Mouse (Mus musculus) forebrain, embryonic 16.5 days (tissue): ENCODE data around the gene Cux2. TPM values are rescaled to one million over a fixed set of nuclear protein-coding genes. Genes with fewer than 3 reads are reported as not detected.
A peak's percentile ranks its signal among the peaks of the same experiment; 100 is the strongest.

Source experiments
- ATAC-seq: fragments of 200-750 bp; cut with Nextera tagmentation; 2 replicates; pipeline ENCODE4 v1.8.0; 2017; ENCODE audit warnings: mild to moderate bottlenecking, moderate library complexity
- H3K27ac ChIP-seq: fragments of 300-500 bp; sonication (generic); 2 replicates; pipeline ENCODE4 v1.5.1; 2014; ENCODE audit warnings: low read length, control low read depth
- H3K27me3 ChIP-seq: fragments of 300-500 bp; sonication (generic); replicated peaks from 2 replicates; pipeline ENCODE4 v1.6.1; 2014; ENCODE audit warnings: low read length; ENCODE audit not compliant: control insufficient read depth, insufficient read depth
- H3K36me3 ChIP-seq: fragments of 300-500 bp; sonication (generic); 2 replicates; pipeline ENCODE4 v1.6.1; 2014; ENCODE audit not compliant: control insufficient read depth, insufficient read depth
- H3K4me1 ChIP-seq: fragments of 300-500 bp; sonication (generic); replicated peaks from 2 replicates; pipeline ENCODE4 v1.6.1; 2014; ENCODE audit warnings: low read length; ENCODE audit not compliant: control insufficient read depth, insufficient read depth
- H3K4me2 ChIP-seq: fragments of 300-500 bp; sonication (generic); 2 replicates; pipeline ENCODE4 v1.6.1; 2014; ENCODE audit warnings: mild to moderate bottlenecking, low read length, control low read depth
- H3K4me3 ChIP-seq: fragments of 300-500 bp; sonication (generic); replicated peaks from 2 replicates; pipeline ENCODE4 v1.5.1; 2014; ENCODE audit warnings: mild to moderate bottlenecking, low read length, control low read depth
- H3K9ac ChIP-seq: fragments of 300-500 bp; sonication (generic); replicated peaks from 2 replicates; pipeline ENCODE4 v1.6.1; 2014; ENCODE audit warnings: low read depth, low read length, control low read depth
- H3K9me3 ChIP-seq: fragments of 300-500 bp; sonication (generic); 2 replicates; pipeline ENCODE4 v1.6.1; 2016; ENCODE audit warnings: low read length; ENCODE audit not compliant: control insufficient read depth
- WGBS: fragments of 180-500 bp; shearing (Covaris S2); extraction: QIAGEN DNeasy Blood & Tissue Kit; methylation state at CpG from one replicate; pipeline ENCODE4 v1.1.7; 2014; 5-methylcytosine and 5-hydroxymethylcytosine counted together
- polyA plus RNA-seq: library from polyadenylated mRNA; unstranded; fragments of >200 nt; fragmentation: Nextera tagmentation; extraction: Ambion mirVana; gene quantifications from 2 replicates; pipeline ENCODE4 v1.2.1, GENCODE M21; 2015

Gene Cux2
- polyA plus RNA-seq, 1 experiment from 2014 or later, result 32.0 TPM

- H3K27ac ChIP-seq, result no peak overlapping the region
- ATAC-seq, result no peak
- WGBS, result 61% methylated on average over 10 of the region's 10 CpGs
- no peaks in the 10 kb centered on the region for H3K36me3 ChIP-seq
- no peak overlapping the region for H3K4me3 ChIP-seq
- peaks cover 31% of the 10 kb centered on the region for H3K4me1 ChIP-seq
- H3K9me3 ChIP-seq, result no peaks in the 10 kb centered on the region
- no peak overlapping the region for H3K4me2 ChIP-seq
- no peak overlapping the region for H3K9ac ChIP-seq
- H3K27me3 ChIP-seq, result no peaks in the 10 kb centered on the region
Observed at GRCm38 (mm10) chr5:121998981-121999795, 50.7 kb downstream of the Cux2 start.

DNA sequence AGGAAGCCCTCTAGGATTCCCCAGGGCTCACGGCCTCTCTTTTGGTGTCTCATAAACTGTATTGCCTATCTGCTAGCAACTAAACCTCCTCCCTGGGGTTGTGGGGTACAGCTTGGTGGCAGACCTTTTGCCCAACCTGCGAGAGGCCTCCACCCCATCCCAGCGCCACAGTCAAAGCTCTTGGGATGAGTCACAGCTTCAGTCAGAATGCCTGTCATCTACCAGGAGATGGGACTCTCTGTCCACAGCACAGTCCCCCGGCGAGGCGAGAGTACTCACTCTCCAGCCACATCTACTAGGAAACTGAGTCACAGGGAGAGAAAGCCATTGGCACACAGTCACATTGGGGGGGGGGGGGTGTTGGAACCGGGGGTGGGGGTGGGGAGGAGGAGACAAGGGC is 51.6 kb downstream of the Cux2 start:
- Histone ChIP-seq H3K9me3 (no peaks in the 10 kb centered on the region), H3K36me3 (no peaks in the 10 kb centered on the region), H3K27me3 (no peaks in the 10 kb centered on the region), H3K9ac (no peak overlapping the region), H3K27ac (no peak overlapping the region), H3K4me3 (no peak overlapping the region), H3K4me1 (peaks cover 25% of the 10 kb centered on the region), H3K4me2 (no peak overlapping the region)
- ATAC-seq, result no peak
- WGBS, result 95% methylated on average over 6 of the region's 7 CpGs

GRCm38 (mm10) chr5:121996701-121997100 is 53.2 kb downstream of the Cux2 start:
- peaks cover 22% of the 10 kb centered on the region for H3K4me1 ChIP-seq
- H3K4me3 ChIP-seq, result no peak overlapping the region
- H3K9me3 ChIP-seq, result no peaks in the 10 kb centered on the region
- no peak for ATAC-seq
- no peak overlapping the region for H3K9ac ChIP-seq
- H3K27me3 ChIP-seq, result no peaks in the 10 kb centered on the region
- H3K4me2 ChIP-seq, result no peak overlapping the region
- no peaks in the 10 kb centered on the region for H3K36me3 ChIP-seq
- no peak overlapping the region for H3K27ac ChIP-seq
- WGBS, result 79% methylated on average over 6 of the region's 6 CpGs

- Histone ChIP-seq H3K9me3 (no peaks in the 10 kb centered on the region), H3K36me3 (no peaks in the 10 kb centered on the region), H3K4me1 (peaks cover 14% of the 10 kb centered on the region), H3K27ac (no peak overlapping the region), H3K4me3 (no peak overlapping the region), H3K27me3 (no peaks in the 10 kb centered on the region), H3K4me2 (no peak overlapping the region), H3K9ac (no peak overlapping the region)
- no peak for ATAC-seq
- WGBS, result 38% methylated on average over 12 of the region's 12 CpGs
Observed at GRCm38 (mm10) chr5:121994808-121995207, 55.1 kb downstream of the Cux2 start.

- no peak overlapping the region for H3K9ac ChIP-seq
- no peaks in the 10 kb centered on the region for H3K27me3 ChIP-seq
- no peak overlapping the region for H3K4me2 ChIP-seq
- H3K4me3 ChIP-seq, result no peak overlapping the region
- no peak for ATAC-seq
- H3K4me1 ChIP-seq, result peaks cover 11% of the 10 kb centered on the region; the same call in 1 of the 2 replicates
- H3K36me3 ChIP-seq, result no peaks in the 10 kb centered on the region
- H3K27ac ChIP-seq, result no peak overlapping the region
- 56% methylated on average over 6 of the region's 6 CpGs for WGBS
- no peaks in the 10 kb centered on the region for H3K9me3 ChIP-seq
Observed at GRCm38 (mm10) chr5:121991914-121992313, 58.0 kb downstream of the Cux2 start.

- no peak for ATAC-seq
- H3K27ac ChIP-seq, result no peak overlapping the region
- 61% methylated on average over 9 of the region's 9 CpGs for WGBS
Observed at GRCm38 (mm10) chr5:121985855-121986254, 64.0 kb downstream of the Cux2 start.

DNA sequence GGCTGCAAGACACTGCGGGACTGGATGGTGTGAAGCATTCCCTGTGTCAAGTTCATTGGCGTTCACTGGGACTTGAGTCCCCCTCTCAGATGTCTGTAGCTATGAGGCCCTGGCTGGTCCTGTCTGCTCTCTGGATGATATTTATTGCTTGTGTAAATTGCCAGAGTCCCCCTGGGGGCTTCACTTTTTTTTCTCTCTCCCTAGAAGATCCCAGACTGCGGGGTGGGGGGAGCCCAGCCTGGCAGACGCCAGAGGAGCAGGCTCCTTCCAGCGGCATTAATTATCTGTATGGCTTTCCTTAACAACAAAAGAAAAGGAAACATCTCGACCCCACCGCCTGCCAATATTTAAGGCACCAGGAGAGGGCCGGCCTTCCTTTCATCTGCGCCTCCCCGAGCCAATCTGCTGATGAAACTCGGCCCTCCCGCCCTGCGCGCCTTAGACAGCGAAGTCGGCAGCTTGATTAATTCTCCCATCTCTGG is 68.2 kb downstream of the Cux2 start:
- peak; percentile 79 for ATAC-seq
- 8% methylated on average over 16 of the region's 16 CpGs for WGBS
- H3K27ac ChIP-seq, result peak overlapping the region; percentile 38
- no peak overlapping the region for H3K4me3 ChIP-seq
- H3K27me3 ChIP-seq, result no peaks in the 10 kb centered on the region
- H3K9me3 ChIP-seq, result no peaks in the 10 kb centered on the region
- peaks cover 18% of the 10 kb centered on the region for H3K4me1 ChIP-seq
- H3K4me2 ChIP-seq, result no peak overlapping the region
- no peak overlapping the region for H3K9ac ChIP-seq
- no peaks in the 10 kb centered on the region for H3K36me3 ChIP-seq

More at GRCm38 (mm10) chr5:121985855-121986254, 64.0 kb downstream of the Cux2 start:
- no peaks in the 10 kb centered on the region for H3K9me3 ChIP-seq
- H3K4me1 ChIP-seq, result peaks cover 13% of the 10 kb centered on the region
- no peaks in the 10 kb centered on the region for H3K27me3 ChIP-seq
- H3K36me3 ChIP-seq, result no peaks in the 10 kb centered on the region
- H3K4me3 ChIP-seq, result no peak overlapping the region
- no peak overlapping the region for H3K4me2 ChIP-seq
- no peak overlapping the region for H3K9ac ChIP-seq

- no peaks in the 10 kb centered on the region for H3K9me3 ChIP-seq
- H3K36me3 ChIP-seq, result no peaks in the 10 kb centered on the region
- WGBS, result 41% methylated on average over 11 of the region's 12 CpGs
- H3K9ac ChIP-seq, result no peak overlapping the region
- peak; percentile 36 for ATAC-seq
- H3K4me2 ChIP-seq, result no peak overlapping the region
- H3K4me3 ChIP-seq, result no peak overlapping the region
- H3K27ac ChIP-seq, result peak overlapping the region; percentile 60
- H3K27me3 ChIP-seq, result no peaks in the 10 kb centered on the region
- peaks cover 38% of the 10 kb centered on the region for H3K4me1 ChIP-seq
Observed at GRCm38 (mm10) chr5:121976331-121976730, 73.6 kb downstream of the Cux2 start.

DNA sequence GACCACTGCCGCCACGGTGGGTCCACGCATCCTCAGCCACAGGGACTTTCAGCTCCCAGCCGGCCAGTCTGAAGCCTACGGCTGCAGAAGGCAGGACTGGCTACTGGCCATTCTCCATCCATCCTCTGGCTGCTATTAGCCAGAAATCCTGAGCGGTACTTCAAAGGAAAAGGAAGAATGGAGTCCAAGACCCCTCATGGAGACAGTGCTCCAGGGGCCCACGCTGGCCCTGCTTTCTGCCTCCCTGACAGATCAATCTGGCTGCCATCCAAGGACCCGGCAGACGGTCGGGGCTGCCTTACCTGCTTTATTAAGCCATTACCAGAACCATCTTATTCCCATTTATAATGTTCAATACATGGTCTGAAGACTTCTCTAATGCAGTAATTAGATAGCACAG is 76.4 kb downstream of the Cux2 start:
- H3K4me1 ChIP-seq, result peaks cover 49% of the 10 kb centered on the region
- WGBS, result 30% methylated on average over 10 of the region's 10 CpGs
- 0 out of 2 replicates have a peak overlapping the region, but pooled peaks have one; percentile 39 for H3K27ac ChIP-seq
- no peak overlapping the region for H3K4me3 ChIP-seq
- H3K27me3 ChIP-seq, result no peaks in the 10 kb centered on the region
- no peaks in the 10 kb centered on the region for H3K36me3 ChIP-seq
- no peak for ATAC-seq
- H3K9ac ChIP-seq, result no peak overlapping the region
- no peak overlapping the region for H3K4me2 ChIP-seq
- H3K9me3 ChIP-seq, result no peaks in the 10 kb centered on the region
